Mouse (Mus musculus) olfactory bulb, adult 2 months (tissue): Measurements from ENCODE around the gene Cacna2d4. TPM values are rescaled to one million over a fixed set of nuclear protein-coding genes. Genes with fewer than 3 reads are reported as not detected.

ENCODE experiments used
- H3K27ac ChIP-seq: fragments of 200-500 bp; 2 replicates; pipeline ENCODE4 v1.5.1; 2012; ENCODE audit warnings: low read depth, low read length; ENCODE audit not compliant: insufficient read depth
- H3K4me1 ChIP-seq: fragments of 200-500 bp; 2 replicates; pipeline ENCODE4 v1.6.1; 2012; ENCODE audit warnings: low read length; ENCODE audit not compliant: control insufficient read depth, insufficient read depth
- H3K4me3 ChIP-seq: fragments of 200-500 bp; 2 replicates; pipeline ENCODE4 v1.5.1; 2012; ENCODE audit warnings: mild to moderate bottlenecking, low read depth, low read length, moderate library complexity; ENCODE audit not compliant: insufficient read depth
- CTCF ChIP-seq: fragments of 200-500 bp; IDR thresholded peaks from 2 replicates; pipeline ENCODE4 v1.5.1; 2012; ENCODE audit warnings: low read depth, mild to moderate bottlenecking, low read length, moderate library complexity; ENCODE audit not compliant: insufficient read depth
- POLR2A ChIP-seq: fragments of 200-500 bp; IDR thresholded peaks from 2 replicates; pipeline ENCODE4 v1.6.1; 2012; ENCODE audit warnings: mild to moderate bottlenecking, low read depth, low read length, moderate library complexity; ENCODE audit not compliant: insufficient read depth
- WGBS: fragments of 180-500 bp; shearing (Covaris S2); methylation state at CpG from one replicate; pipeline ENCODE4 v1.1.7; 2018; 5-methylcytosine and 5-hydroxymethylcytosine counted together
- polyA plus RNA-seq: library from polyadenylated mRNA; stranded (reverse); fragments of >200 nt; gene quantifications from 2 replicates; pipeline ENCODE4 v1.2.4, GENCODE M21; 2012; ENCODE audit warnings: low replicate concordance; ENCODE audit not compliant: missing spikeins, insufficient read depth, insufficient read length

The Cacna2d4 gene
- polyA plus RNA-seq, 1 experiment, result not detected

DNA sequence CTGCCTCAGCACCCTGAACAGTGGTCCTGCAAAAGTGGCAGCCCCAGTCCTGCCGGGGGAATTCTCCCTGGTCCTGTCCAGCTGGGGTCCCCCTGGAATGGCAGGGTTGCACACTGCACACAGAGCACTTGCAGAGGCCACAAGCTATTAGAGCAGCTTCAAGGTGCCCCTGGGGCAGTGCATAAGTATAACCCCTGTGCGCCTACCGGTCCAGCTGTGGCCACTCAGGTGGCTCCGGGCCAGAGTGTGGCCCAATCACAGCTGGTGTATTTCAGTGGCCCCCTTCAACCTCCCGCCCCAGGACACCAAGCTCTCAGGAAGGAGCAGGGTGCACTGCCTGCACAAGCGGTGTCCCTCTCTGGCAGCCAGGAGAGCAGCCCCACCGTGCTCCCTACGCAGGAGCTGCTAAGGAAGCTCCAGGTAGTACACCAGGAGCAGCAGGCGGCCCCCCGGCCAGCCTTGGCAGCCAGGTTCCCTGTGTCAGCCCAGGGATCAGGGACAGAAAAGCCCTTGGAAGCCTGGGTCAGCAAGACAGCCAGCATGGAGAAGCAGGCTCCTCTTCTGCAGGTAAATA, 21.2 kb upstream of the Cacna2d4 start:
- WGBS, result 92% methylated on average over 10 of the region's 10 CpGs
- Histone ChIP-seq H3K4me3 (no peak overlapping the region), H3K27ac (peak overlapping the region; percentile 49), H3K4me1 (peaks cover 40% of the 10 kb centered on the region)
- TF ChIP-seq CTCF (no peak), POLR2A (no peak)

DNA sequence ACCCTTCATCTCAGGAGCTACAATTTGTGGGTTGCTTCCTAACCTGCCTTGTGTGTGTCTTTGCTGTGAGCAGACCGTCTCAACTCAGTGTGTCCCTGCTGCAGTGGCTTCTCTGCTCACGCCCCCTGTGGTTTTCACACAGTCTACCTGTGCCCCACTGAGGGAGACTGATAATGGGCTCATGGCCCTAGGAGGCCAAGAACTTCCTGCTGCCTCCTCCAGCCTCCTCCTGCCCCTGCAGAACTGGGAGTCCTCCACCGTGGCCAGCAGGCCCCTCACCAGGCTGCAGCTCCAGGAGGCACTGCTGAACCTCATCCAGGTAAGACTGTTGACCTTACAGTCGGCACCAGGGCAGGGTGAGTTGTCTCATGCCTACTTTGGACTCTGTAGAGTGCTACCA, 18.7 kb upstream of the Cacna2d4 start:
- Histone ChIP-seq H3K4me1 (peaks cover 48% of the 10 kb centered on the region), H3K27ac (peak overlapping the region; percentile 58), H3K4me3 (no peak overlapping the region)
- TF ChIP-seq CTCF (no peak), POLR2A (no peak)
- WGBS, result 71% methylated on average over 4 of the region's 4 CpGs

DNA sequence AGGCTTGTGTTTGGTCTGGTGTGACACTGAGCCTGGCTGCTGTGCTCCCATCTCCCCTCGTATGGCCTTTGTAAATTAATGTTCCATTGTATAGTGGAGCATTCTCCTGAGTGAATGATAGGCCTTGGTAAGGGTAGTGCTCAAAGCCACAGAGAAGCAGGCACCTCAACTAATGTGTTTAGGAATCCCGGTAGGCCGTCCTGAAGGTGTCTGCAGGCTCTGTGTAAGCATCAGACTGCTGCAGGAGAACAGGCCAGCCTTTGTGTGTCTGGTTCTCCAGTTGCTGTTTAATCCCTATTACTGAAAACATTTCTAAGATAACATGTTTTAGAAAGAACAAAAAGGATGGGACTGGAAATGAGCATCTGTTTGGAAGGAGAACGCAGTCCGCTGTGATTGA, 17.7 kb upstream of the Cacna2d4 start:
- TF ChIP-seq POLR2A, result no peak
- no peak for TF ChIP-seq CTCF
- H3K4me3 ChIP-seq, result no peak overlapping the region
- H3K27ac ChIP-seq, result peak overlapping the region; percentile 72
- peaks cover 43% of the 10 kb centered on the region for H3K4me1 ChIP-seq
- WGBS, result 55% methylated on average over 5 of the region's 5 CpGs

DNA sequence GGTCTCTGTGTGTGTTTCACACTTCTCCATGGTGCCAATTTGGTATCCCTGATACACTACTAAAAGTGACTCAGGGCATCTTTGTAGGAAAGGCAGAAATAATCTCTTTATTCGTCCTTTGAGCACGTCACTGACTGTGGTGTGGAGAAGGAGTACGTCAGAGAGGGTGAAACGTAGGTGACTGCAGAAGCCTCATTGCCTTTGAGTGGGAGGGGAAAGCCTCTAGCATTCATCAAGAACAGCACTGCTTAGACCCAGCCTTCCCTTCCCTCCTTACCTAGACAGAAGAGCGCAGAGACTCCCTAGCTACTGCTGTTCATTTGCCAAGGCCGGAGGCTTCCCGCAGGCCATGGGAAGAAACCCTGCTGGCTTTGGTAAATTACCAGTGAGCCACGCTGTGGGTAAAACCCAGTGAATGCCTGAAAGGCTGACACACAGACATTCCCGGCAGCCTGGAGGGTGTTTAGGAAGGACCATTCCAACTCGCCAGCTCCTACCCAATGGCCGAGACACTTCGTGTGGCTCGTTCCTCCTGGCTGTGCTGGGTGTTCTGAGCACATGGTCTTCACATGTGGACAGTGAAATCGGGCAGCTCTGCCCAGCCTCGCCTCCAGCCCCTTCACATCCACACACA, 17.0 kb upstream of the Cacna2d4 start:
- no peak overlapping the region for H3K4me3 ChIP-seq
- TF ChIP-seq CTCF (no peak), POLR2A (no peak)

DNA sequence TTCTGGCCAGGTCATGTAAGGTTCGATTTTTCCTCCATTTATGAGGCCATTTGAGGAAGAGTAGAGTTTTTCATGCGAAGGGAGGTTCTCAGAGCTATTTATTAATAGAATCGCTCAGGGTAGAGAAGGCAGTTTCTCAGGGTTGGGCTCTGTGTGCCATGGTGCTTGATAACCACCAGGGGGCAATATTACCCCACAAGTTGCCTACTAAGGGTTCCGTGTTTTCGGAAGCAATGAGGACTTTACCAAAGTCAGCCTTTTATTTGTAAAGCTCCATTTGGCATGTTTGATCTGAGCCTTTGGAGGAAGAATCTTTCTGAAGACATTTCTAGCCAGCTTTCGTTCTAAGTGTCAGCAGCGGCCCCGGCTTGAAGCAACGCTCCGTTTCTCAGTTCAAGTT, 16.0 kb upstream of the Cacna2d4 start:
- WGBS, result 17% methylated on average over 10 of the region's 10 CpGs
- Histone ChIP-seq H3K27ac (0 out of 2 replicates have a peak overlapping the region, but pooled peaks have one; percentile 44), H3K4me1 (peaks cover 45% of the 10 kb centered on the region), H3K4me3 (no peak overlapping the region)
- TF ChIP-seq CTCF (no peak), POLR2A (no peak)

More for the DNA sequence above, 17.0 kb upstream of the Cacna2d4 start:
- H3K27ac ChIP-seq, result peak overlapping the region; percentile 88
- H3K4me1 ChIP-seq, result peaks cover 44% of the 10 kb centered on the region
- WGBS, result 45% methylated on average over 15 of the region's 15 CpGs

DNA sequence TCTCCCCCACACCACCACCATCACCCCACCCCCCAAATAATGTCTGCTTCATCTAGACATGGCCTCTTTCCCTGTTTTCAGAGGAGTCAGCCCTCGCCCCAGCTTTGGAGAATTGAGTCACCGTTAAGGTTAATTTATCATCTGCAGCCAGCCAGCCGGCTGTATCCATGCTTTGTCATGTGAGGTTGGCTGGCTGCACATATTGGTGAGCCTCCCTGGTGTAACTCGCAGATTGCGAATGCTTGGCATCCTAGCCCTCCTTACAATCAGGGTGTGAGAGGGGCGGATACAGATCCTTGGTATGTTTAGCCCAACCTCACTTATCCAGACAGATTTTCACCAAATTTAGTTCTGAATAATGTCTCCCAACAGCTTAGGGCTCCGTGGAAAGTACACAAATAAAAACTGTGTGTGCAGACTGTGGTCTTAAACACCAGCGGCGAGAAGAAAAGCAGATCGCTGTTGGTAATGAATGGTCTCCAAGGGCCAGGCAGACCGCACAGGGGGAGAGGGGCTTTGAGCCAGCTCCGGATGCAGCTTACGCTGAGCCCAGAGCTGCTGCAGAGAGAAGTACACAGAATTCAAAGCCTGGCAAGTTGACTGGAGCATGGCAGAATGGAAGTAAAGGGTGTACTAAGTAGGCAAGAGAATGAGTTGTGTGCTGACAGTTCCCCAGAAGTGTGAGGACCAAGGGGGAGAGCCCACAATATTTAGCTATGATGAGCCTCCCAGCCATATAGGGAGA, 11.7 kb upstream of the Cacna2d4 start:
- TF ChIP-seq CTCF (no peak), POLR2A (no peak)
- peak overlapping the region; percentile 30 for H3K27ac ChIP-seq
- 15% methylated on average over 13 of the region's 13 CpGs for WGBS
- H3K4me1 ChIP-seq, result peaks cover 54% of the 10 kb centered on the region
- H3K4me3 ChIP-seq, result no peak overlapping the region

DNA sequence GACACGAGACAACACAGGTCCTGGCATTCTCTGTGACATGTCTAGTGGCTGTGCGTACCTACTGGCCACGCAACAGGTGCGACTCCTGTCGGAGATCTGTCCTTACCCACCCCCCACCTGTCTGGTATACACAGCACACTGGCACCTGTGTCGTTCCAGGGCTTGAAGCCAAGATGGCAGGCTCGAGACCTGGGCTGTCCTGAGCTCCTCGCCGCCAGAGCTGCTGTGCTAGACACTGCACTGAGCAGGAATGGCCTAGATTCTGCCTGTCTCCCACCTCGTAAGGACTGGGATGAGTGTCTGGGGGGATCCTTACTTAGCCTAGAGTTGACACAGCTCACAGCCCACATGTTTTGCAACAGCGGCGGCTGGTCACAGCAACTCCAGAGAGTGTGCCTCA, 11.1 kb upstream of the Cacna2d4 start:
- Histone ChIP-seq H3K27ac (peak overlapping the region; percentile 30; the same call in 1 of the 2 replicates), H3K4me1 (peaks cover 55% of the 10 kb centered on the region), H3K4me3 (no peak overlapping the region)
- 54% methylated on average over 12 of the region's 12 CpGs for WGBS
- TF ChIP-seq CTCF, result no peak
- TF ChIP-seq POLR2A, result no peak

DNA sequence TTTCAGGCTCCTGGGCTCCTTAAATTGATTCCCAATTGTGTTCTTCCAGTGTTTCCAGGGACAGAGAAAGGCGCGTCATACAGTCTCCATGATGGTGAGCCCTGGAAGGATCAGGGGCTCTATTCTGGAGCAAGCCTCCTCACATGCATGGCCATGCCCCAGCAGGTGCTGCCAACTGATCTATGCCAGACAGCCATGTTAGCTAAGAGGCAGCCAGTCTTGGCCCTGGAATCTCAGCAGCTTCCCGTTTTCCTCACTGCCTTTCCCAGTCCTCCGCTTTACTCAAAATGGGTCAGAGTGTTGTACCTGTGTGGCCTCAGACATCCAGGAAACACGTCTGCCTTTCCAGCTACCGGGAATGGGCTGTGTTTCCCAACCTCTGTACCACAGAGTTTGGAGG, 10.6 kb upstream of the Cacna2d4 start:
- Histone ChIP-seq H3K4me1 (peaks cover 52% of the 10 kb centered on the region), H3K4me3 (no peak overlapping the region), H3K27ac (no peak overlapping the region)
- no peak for TF ChIP-seq POLR2A
- TF ChIP-seq CTCF, result no peak
- WGBS, result 86% methylated on average over 6 of the region's 6 CpGs

DNA sequence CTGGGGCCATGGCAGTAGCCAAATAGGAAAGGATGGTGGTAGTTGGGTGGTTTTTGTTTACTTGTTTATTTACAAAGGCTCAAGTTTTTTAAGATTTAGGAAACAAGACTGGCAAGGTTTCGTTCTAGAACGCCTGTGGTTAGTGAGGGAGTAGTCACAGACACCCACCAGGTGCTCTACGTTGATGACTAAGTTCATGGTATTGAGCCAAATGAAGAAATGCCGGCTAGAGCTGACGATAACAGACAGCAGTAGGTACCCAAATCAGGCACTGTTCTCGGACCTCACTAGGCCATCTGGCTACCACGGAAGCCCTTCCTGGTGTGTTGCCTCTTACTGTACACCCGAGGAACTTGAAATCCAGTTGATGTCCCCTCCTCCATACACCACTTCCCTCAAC, 9.3 kb upstream of the Cacna2d4 start:
- Histone ChIP-seq H3K4me1 (peaks cover 48% of the 10 kb centered on the region), H3K4me3 (no peak overlapping the region), H3K27ac (no peak overlapping the region)
- 85% methylated on average over 8 of the region's 8 CpGs for WGBS
- TF ChIP-seq POLR2A, result no peak
- TF ChIP-seq CTCF, result no peak
